Mouse (Mus musculus) heart, postnatal 0 days (tissue): ENCODE results near the gene Slc12a5. TPM values are rescaled to one million over a fixed set of nuclear protein-coding genes. Genes with fewer than 3 reads are reported as not detected.

Experiments used
- ATAC-seq: fragments of 200-750 bp; cut with Nextera tagmentation; 2 replicates; pipeline ENCODE4 v1.8.0; 2017; ENCODE audit warnings: low read depth, moderate number of reproducible peaks, moderate library complexity; ENCODE audit not compliant: insufficient read depth
- DNase-seq: peaks from one replicate; pipeline ENCODE4 v3.0.0-alpha.2; 2016; ENCODE audit warnings: low spot score
- H3K27ac ChIP-seq: fragments of 300-500 bp; sonication (generic); 2 replicates; pipeline ENCODE4 v1.5.1; 2014; ENCODE audit warnings: low read depth, mild to moderate bottlenecking
- H3K27me3 ChIP-seq: fragments of 300-500 bp; sonication (generic); 2 replicates; pipeline ENCODE4 v1.6.1; 2014; ENCODE audit warnings: low read length, mixed read lengths; ENCODE audit not compliant: control insufficient read depth, insufficient read depth
- H3K36me3 ChIP-seq: fragments of 300-500 bp; sonication (generic); replicated peaks from 2 replicates; pipeline ENCODE4 v1.6.1; 2014; ENCODE audit warnings: low read length, mixed read lengths; ENCODE audit not compliant: control insufficient read depth, insufficient read depth
- H3K4me1 ChIP-seq: fragments of 300-500 bp; sonication (generic); 2 replicates; pipeline ENCODE4 v1.6.1; 2014; ENCODE audit warnings: antibody characterized with exemption; ENCODE audit not compliant: control insufficient read depth, insufficient read depth
- H3K4me2 ChIP-seq: fragments of 300-500 bp; sonication (generic); 2 replicates; pipeline ENCODE4 v1.6.1; 2014; ENCODE audit warnings: low read depth, mild to moderate bottlenecking, low read length, moderate library complexity
- H3K4me3 ChIP-seq: fragments of 300-500 bp; sonication (generic); 2 replicates; pipeline ENCODE4 v1.5.1; 2014; ENCODE audit warnings: low read depth, low read length
- H3K9ac ChIP-seq: fragments of 300-500 bp; sonication (generic); replicated peaks from 2 replicates; pipeline ENCODE4 v1.6.1; 2014; ENCODE audit warnings: low read depth, low read length, mixed read lengths
- H3K9me3 ChIP-seq: fragments of 300-500 bp; sonication (generic); replicated peaks from 2 replicates; pipeline ENCODE4 v1.6.1; 2016; ENCODE audit warnings: low read length; ENCODE audit not compliant: control insufficient read depth
- CTCF ChIP-seq: IDR thresholded peaks from 2 replicates; pipeline ENCODE4 v1.5.1; 2016; ENCODE audit warnings: antibody characterized with exemption, control low read depth, low read depth
- EP300 ChIP-seq: IDR thresholded peaks from 2 replicates; pipeline ENCODE4 v1.6.1; 2016; ENCODE audit warnings: antibody characterized with exemption, low read depth
- WGBS: fragments of 180-500 bp; shearing (Covaris S2); extraction: QIAGEN DNeasy Blood & Tissue Kit; methylation state at CpG from one replicate; pipeline ENCODE4 v1.1.7; 2014; 5-methylcytosine and 5-hydroxymethylcytosine counted together
- polyA plus RNA-seq: library from polyadenylated mRNA; unstranded; fragments of >200 nt; fragmentation: Nextera tagmentation; extraction: Ambion mirVana; gene quantifications from 2 replicates; pipeline ENCODE4 v1.2.1, GENCODE M21; 2015
- total RNA-seq: library from RNA; depleted of rRNA; stranded (reverse); fragments of >200 nt; gene quantifications from 2 replicates; pipeline ENCODE4 v1.2.3, GENCODE M21; 2014; ENCODE audit warnings: low replicate concordance; rRNA removed

The Slc12a5 gene
- total RNA-seq (0.50 and 3.5 TPM in 2 replicates), polyA plus RNA-seq (0.31 and 0.48 TPM in 2 replicates)

DNA sequence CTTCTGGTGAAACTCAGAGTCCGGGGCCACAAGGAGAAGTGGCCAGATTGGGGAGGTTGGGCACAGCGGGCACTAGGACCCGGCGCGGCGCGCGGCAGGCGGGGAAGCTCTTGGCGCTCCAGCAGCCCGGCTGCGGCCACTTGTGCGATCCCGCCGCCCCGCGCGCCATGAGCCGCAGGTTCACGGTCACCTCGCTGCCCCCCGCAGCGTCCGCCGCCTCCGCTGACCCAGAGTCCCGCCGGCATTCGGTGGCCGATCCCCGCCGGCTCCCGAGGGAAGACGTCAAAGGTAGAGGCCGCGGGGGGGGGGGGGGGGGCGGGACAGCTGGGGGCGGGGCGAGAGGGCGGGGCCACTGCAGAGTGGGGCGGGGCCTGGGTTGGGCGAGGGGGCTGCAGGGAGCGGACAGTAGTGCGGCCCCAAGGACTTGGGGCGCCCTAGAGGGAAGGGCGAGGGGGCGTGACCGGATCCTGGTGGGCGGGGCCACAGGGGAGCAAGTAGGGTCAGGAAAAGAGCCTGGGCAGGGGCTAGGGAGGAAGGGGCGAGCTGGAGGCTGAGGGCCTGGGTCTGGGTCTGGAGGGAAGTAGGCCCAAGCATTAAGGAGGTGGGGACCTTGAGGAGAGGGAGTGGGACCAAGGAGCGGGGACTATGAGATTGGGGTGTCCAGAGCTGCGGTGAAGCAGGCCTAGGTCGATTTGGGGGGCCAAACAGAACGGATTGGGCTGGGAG lies at the start of gene Slc12a5:
Gene Slc12a5 (plus strand): TSS at position 87 of the 726 bp plus-strand sequence.
- Histone ChIP-seq H3K36me3 (no peaks in the 10 kb centered on the region), H3K4me2 (peak within 1 kb of the TSS; percentile 71), H3K27me3 (peaks cover 38% of the 10 kb centered on the region), H3K9me3 (no peaks in the 10 kb centered on the region), H3K4me3 (peak within 1 kb of the TSS; percentile 46), H3K27ac (no peak within 1 kb of the TSS), H3K4me1 (no peaks in the 10 kb centered on the region), H3K9ac (no peak within 1 kb of the TSS)
- DNase-seq = no peak
- ATAC-seq = peak; percentile 34; the same call in 1 of the 2 replicates
- WGBS = 2% methylated on average over 39 of the region's 54 CpGs
- TF ChIP-seq EP300 (no peak), CTCF (no peak)

DNA sequence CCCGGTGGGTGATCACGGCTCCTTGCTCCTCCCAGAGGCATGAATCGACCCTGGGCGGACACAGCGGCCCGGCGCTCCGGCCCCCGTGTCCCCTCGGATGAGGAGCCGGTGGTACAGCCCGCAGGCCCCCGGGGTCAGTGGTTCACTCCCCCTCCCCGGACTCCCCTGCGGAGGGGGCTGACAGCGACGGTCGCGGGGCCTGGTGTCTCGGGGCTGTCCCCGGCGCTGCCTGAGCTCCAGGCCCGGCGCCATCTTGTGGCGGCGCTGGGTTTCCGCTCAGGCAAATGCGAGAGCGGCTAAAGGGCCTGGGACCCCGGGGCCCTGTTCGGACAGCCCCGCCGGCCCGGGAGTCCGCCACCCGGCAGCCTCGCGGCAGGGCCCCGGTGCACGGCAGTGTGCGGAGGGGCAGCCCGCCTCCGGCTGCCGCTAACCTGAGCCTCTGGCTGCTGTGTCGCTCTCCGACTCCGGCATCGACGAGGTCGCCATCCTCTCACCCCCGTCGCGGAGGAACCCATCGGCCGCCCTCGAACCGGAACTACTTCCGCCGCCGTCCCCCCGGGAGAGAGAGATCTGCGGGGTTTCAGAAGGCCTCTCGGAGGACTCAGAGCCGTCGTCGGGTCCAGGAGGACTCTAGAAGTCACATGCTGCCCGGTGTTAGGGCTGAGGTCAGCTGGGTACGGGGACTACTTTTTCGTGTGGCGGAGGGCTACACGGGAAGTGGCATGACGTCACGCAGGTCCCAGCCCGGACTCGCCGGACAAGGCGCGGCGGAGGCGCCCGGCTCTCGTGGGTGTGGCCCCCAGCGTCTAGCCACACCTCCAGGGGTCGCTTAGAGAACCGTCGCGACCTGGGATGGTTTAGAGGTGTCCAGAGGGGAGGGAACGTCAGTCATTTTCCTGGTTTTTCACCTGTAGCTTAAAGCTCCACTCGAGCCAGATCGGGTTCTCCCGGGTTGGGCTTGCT lies 49.2 kb upstream of the Slc12a5 start, which contains the start of gene Zfp335:
Gene Zfp335 (minus strand): TSS at position 672 of the 963 bp plus-strand sequence.
- Histone ChIP-seq H3K9me3 (peaks cover 1% of the 10 kb centered on the region; the same call in 1 of the 2 replicates), H3K4me2 (peak within 1 kb of the TSS; percentile 78), H3K9ac (peak within 1 kb of the TSS; percentile 87), H3K27me3 (no peaks in the 10 kb centered on the region), H3K27ac (peak within 1 kb of the TSS; percentile 99), H3K4me3 (peak within 1 kb of the TSS; percentile 76), H3K36me3 (peaks cover 30% of the 10 kb centered on the region), H3K4me1 (peaks cover 8% of the 10 kb centered on the region; the same call in 1 of the 2 replicates)
- DNase-seq = peak; percentile 93
- ATAC-seq = peak; percentile 88
- under 1% methylated on average over 80 of the region's 91 CpGs for WGBS
- TF ChIP-seq EP300 (peak; percentile 95), CTCF (peak; percentile 51)

GRCm38 (mm10) chr2:164912151-164912550 lies 48.5 kb upstream of the Slc12a5 start:
- DNase-seq = peak; percentile 91
- Histone ChIP-seq H3K4me3 (peak overlapping the region; percentile 76), H3K9me3 (no peaks in the 10 kb centered on the region), H3K9ac (peak overlapping the region; percentile 87), H3K27me3 (no peaks in the 10 kb centered on the region), H3K27ac (peak overlapping the region; percentile 99), H3K36me3 (peaks cover 22% of the 10 kb centered on the region), H3K4me2 (peak overlapping the region; percentile 78), H3K4me1 (peaks cover 8% of the 10 kb centered on the region; the same call in 1 of the 2 replicates)
- TF ChIP-seq EP300 (0 out of 2 replicates have a peak, but pooled peaks have one; percentile 21), CTCF (no peak)
- peak; percentile 78 for ATAC-seq
- WGBS = 1% methylated on average over 12 of the region's 12 CpGs

GRCm38 (mm10) chr2:164912749-164913427 lies 47.7 kb upstream of the Slc12a5 start:
- Histone ChIP-seq H3K9ac (peak overlapping the region; percentile 87; the same call in 1 of the 2 replicates), H3K4me1 (peaks cover 8% of the 10 kb centered on the region; the same call in 1 of the 2 replicates), H3K4me2 (peak overlapping the region; percentile 78; the same call in 1 of the 2 replicates), H3K4me3 (peak overlapping the region; percentile 76), H3K36me3 (peaks cover 15% of the 10 kb centered on the region), H3K27ac (peak overlapping the region; percentile 99), H3K27me3 (no peaks in the 10 kb centered on the region), H3K9me3 (no peaks in the 10 kb centered on the region)
- WGBS = 88% methylated on average over 8 of the region's 9 CpGs
- TF ChIP-seq EP300 (no peak), CTCF (no peak)
- no peak for DNase-seq
- no peak for ATAC-seq

GRCm38 (mm10) chr2:164913428-164913786 lies 47.2 kb upstream of the Slc12a5 start:
- no peak overlapping the region for H3K4me2 ChIP-seq
- H3K36me3 ChIP-seq = peaks cover 10% of the 10 kb centered on the region
- ATAC-seq = no peak
- 78% methylated on average over 2 of the region's 2 CpGs for WGBS
- peak overlapping the region; percentile 33; the same call in 1 of the 2 replicates for H3K27ac ChIP-seq
- no peaks in the 10 kb centered on the region for H3K27me3 ChIP-seq
- TF ChIP-seq EP300 (no peak), CTCF (no peak)
- H3K9ac ChIP-seq = no peak overlapping the region
- no peak for DNase-seq
- no peaks in the 10 kb centered on the region for H3K9me3 ChIP-seq
- H3K4me1 ChIP-seq = peaks cover 8% of the 10 kb centered on the region; the same call in 1 of the 2 replicates
- no peak overlapping the region for H3K4me3 ChIP-seq
